Mouse (Mus musculus): ENCODE data around the gene Tob1. TPM values are rescaled to one million over a fixed set of nuclear protein-coding genes. Genes with fewer than 3 reads are reported as not detected.

Gene Tob1
- polyA plus RNA-seq, 1 experiment = 1.2 TPM

GRCm38 (mm10) chr11:94213735-94214594 lies 2.7 kb downstream of the Tob1 start:
- Histone ChIP-seq H3K36me3 (ENCODE audit: control insufficient read depth) (peaks cover 17% of the 10 kb centered on the region), H3K27me3 (ENCODE audit: control insufficient read depth) (peaks cover 3% of the 10 kb centered on the region), H3K4me3 (replicated peaks) (no peak overlapping the region), H3K9me3 (ENCODE audit: control insufficient read depth, low read length) (no peaks in the 10 kb centered on the region), H3K4me1 (ENCODE audit: control insufficient read depth) (peaks cover 31% of the 10 kb centered on the region)
- TF ChIP-seq GATA1 (IDR thresholded peaks at IDR 0.05; ENCODE audit: low read length) (no peak), TAL1 (IDR thresholded peaks at IDR 0.05; ENCODE audit: low read length) (no peak)

DNA sequence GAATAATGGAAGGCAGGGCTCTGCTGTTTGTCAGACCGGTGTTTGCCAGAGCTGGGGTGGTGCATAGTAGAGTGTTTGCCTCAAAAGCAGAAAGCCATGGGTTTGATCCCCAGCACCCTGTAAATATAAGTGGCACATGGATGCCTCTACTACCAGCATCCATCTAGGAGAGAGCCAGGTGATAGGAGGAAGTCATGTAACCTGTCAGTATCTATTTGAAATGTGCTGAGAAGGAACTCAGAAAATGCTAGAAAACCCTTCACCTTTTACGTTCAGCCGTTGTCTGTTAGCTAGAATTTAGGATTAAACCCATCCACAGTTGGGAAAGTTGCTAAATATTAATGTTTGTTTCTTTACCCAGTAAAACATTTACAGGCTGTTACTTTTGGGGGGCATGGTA lies 4.3 kb downstream of the Tob1 start:
- Histone ChIP-seq H3K4me3 (replicated peaks) (no peak overlapping the region), H3K27me3 (ENCODE audit: control insufficient read depth) (peaks cover 16% of the 10 kb centered on the region), H3K9me3 (ENCODE audit: control insufficient read depth, low read length) (no peaks in the 10 kb centered on the region), H3K4me1 (ENCODE audit: control insufficient read depth) (peaks cover 17% of the 10 kb centered on the region), H3K36me3 (ENCODE audit: control insufficient read depth) (peaks cover 17% of the 10 kb centered on the region)
- TF ChIP-seq GATA1 (IDR thresholded peaks at IDR 0.05; ENCODE audit: low read length) (no peak), TAL1 (IDR thresholded peaks at IDR 0.05; ENCODE audit: low read length) (no peak)

GRCm38 (mm10) chr11:94216247-94216646 lies 5.0 kb downstream of the Tob1 start:
- Histone ChIP-seq H3K4me1 (ENCODE audit: control insufficient read depth) (peaks cover 15% of the 10 kb centered on the region), H3K9me3 (ENCODE audit: control insufficient read depth, low read length) (no peaks in the 10 kb centered on the region), H3K27me3 (ENCODE audit: control insufficient read depth) (peaks cover 21% of the 10 kb centered on the region), H3K4me3 (replicated peaks) (no peak overlapping the region), H3K36me3 (ENCODE audit: control insufficient read depth) (peaks cover 17% of the 10 kb centered on the region)
- TF ChIP-seq TAL1 (IDR thresholded peaks at IDR 0.05; ENCODE audit: low read length) (no peak), GATA1 (IDR thresholded peaks at IDR 0.05; ENCODE audit: low read length) (no peak)

- Histone ChIP-seq H3K4me3 (replicated peaks) (no peak overlapping the region), H3K36me3 (ENCODE audit: control insufficient read depth) (no peaks in the 10 kb centered on the region), H3K27me3 (ENCODE audit: control insufficient read depth) (peaks cover 26% of the 10 kb centered on the region), H3K9me3 (ENCODE audit: control insufficient read depth, low read length) (no peaks in the 10 kb centered on the region), H3K4me1 (ENCODE audit: control insufficient read depth) (peaks cover 10% of the 10 kb centered on the region)
- TF ChIP-seq GATA1 (IDR thresholded peaks at IDR 0.05; ENCODE audit: low read length) (no peak), TAL1 (IDR thresholded peaks at IDR 0.05; ENCODE audit: low read length) (no peak)
Observed at GRCm38 (mm10) chr11:94221257-94221656, 10.0 kb downstream of the Tob1 start.

DNA sequence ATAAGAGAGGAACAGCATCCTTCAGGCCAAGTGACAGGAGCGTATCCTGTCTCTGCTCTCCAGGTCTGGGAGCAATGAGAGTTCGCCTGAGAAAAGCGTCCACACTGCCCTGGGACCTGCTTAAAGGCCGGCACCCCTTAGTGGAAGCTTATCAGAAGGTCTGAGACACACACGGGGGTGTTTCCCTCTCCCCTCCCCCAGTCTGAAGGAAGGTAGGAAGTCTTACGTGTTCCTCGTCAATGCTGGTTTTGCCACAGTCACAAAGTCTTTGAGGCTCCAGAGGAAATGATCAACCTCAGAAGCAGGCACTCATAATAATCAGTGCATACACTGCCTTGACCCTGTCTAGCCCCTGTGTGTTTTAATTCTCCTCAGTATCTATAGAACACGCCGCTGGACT lies 12.3 kb downstream of the Tob1 start:
- no peaks in the 10 kb centered on the region for H3K9me3 ChIP-seq (ENCODE audit: control insufficient read depth, low read length)
- peaks cover 15% of the 10 kb centered on the region for H3K4me1 ChIP-seq (ENCODE audit: control insufficient read depth)
- TF ChIP-seq GATA1 (IDR thresholded peaks at IDR 0.05; ENCODE audit: low read length) (no peak), TAL1 (IDR thresholded peaks at IDR 0.05; ENCODE audit: low read length) (no peak)
- no peak overlapping the region for H3K4me3 ChIP-seq (replicated peaks)
- H3K36me3 ChIP-seq (ENCODE audit: control insufficient read depth) = no peaks in the 10 kb centered on the region
- peaks cover 26% of the 10 kb centered on the region for H3K27me3 ChIP-seq (ENCODE audit: control insufficient read depth)

DNA sequence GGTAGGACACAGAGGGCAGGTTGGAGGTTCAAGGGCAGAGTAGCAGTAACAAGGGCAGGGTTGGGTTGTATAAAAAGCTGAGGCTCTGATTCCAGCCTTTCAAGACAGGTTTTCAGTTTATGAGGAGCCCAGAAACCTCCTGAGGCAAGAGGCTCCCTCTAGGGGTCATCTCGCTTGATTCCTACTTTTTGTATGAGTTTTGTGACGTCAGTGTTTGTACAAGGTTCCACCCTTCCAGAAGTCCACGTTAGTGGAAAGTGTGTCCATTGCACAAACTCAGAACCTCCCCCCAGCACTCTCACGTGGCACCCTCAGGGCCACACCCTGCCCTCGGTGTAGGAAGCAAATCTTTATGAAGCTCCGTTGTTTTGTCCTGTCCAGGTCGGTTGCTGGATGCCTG lies 14.7 kb downstream of the Tob1 start:
- Histone ChIP-seq H3K36me3 (ENCODE audit: control insufficient read depth) (no peaks in the 10 kb centered on the region), H3K27me3 (ENCODE audit: control insufficient read depth) (peaks cover 6% of the 10 kb centered on the region), H3K9me3 (ENCODE audit: control insufficient read depth, low read length) (no peaks in the 10 kb centered on the region), H3K4me1 (ENCODE audit: control insufficient read depth) (peaks cover 38% of the 10 kb centered on the region), H3K4me3 (replicated peaks) (no peak overlapping the region)
- TF ChIP-seq TAL1 (IDR thresholded peaks at IDR 0.05; ENCODE audit: low read length) (no peak), GATA1 (IDR thresholded peaks at IDR 0.05; ENCODE audit: low read length) (no peak)

DNA sequence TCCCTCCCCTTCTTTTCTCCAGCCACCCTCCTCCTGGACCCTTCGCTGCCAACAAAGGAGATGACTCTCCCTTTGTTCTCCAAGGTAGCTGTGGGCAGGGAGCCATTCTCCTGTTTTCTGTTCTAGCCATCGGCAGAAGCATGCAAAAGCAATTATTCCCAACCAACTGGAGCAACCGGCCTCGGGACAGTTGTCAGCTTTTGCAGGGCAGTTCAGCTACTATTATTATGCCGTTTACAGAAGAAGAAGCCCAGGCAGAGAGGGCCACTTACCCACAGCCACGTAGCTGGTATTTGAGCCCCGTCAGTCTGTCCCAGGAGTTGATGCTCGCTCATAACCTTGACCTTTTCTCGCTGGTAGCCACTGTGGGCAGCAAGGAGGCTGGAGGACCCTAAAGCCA lies 17.2 kb downstream of the Tob1 start:
- Histone ChIP-seq H3K27me3 (ENCODE audit: control insufficient read depth) (peaks cover 1% of the 10 kb centered on the region), H3K9me3 (ENCODE audit: control insufficient read depth, low read length) (no peaks in the 10 kb centered on the region), H3K4me1 (ENCODE audit: control insufficient read depth) (peaks cover 52% of the 10 kb centered on the region), H3K4me3 (replicated peaks) (no peak overlapping the region), H3K36me3 (ENCODE audit: control insufficient read depth) (no peaks in the 10 kb centered on the region)
- TF ChIP-seq GATA1 (IDR thresholded peaks at IDR 0.05; ENCODE audit: low read length) (no peak), TAL1 (IDR thresholded peaks at IDR 0.05; ENCODE audit: low read length) (no peak)

DNA sequence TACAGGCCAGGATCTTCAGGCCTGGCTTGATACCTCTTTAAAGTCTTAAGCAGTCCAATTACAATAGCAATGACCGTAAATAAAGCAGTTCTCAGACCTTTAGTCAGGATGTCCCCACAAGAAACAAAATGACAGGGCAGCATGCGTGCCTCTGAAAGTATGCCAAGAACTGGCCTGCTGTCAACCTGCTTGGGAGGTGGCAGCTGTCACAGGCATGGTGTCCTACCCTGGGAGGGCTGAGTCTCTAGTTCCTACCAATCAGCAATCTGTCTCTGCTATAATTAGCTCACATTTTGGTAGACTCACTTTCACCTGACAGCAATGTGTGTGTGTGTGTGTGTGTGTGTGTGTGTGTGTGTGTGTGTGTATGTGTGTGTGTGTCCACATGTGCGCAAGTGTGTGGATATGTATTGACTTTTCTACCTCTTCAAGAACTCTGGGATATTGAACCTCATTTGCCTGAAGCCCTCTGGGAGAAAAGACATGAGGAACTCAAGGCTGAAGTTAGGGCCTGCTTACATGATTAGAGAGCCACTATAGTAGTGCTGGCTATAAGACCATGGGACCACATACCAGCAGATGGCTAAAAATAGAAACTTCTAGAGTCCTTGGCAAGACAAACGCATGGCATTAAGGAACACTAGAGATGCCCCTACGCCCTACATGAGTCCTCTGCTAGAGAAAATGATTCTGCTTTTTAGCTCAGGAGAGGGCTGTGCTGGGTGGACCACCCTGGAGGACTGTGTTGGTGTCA lies 18.1 kb downstream of the Tob1 start:
- no peak for TF ChIP-seq TAL1 (IDR thresholded peaks at IDR 0.05; ENCODE audit: low read length)
- TF ChIP-seq GATA1 (IDR thresholded peaks at IDR 0.05; ENCODE audit: low read length) = no peak
- Histone ChIP-seq H3K36me3 (ENCODE audit: control insufficient read depth) (no peaks in the 10 kb centered on the region), H3K27me3 (ENCODE audit: control insufficient read depth) (no peaks in the 10 kb centered on the region; the same call in 1 of the 2 replicates), H3K9me3 (ENCODE audit: control insufficient read depth, low read length) (no peaks in the 10 kb centered on the region), H3K4me1 (ENCODE audit: control insufficient read depth) (peaks cover 61% of the 10 kb centered on the region), H3K4me3 (replicated peaks) (no peak overlapping the region)

GRCm38 (mm10) chr11:94230244-94230643 lies 19.0 kb downstream of the Tob1 start:
- no peaks in the 10 kb centered on the region for H3K36me3 ChIP-seq (ENCODE audit: control insufficient read depth)
- H3K9me3 ChIP-seq (ENCODE audit: control insufficient read depth, low read length) = no peaks in the 10 kb centered on the region
- H3K27me3 ChIP-seq (ENCODE audit: control insufficient read depth) = no peaks in the 10 kb centered on the region; the same call in 1 of the 2 replicates
- H3K4me3 ChIP-seq (replicated peaks) = no peak overlapping the region
- peaks cover 69% of the 10 kb centered on the region for H3K4me1 ChIP-seq (ENCODE audit: control insufficient read depth)
- no peak for TF ChIP-seq GATA1 (IDR thresholded peaks at IDR 0.05; ENCODE audit: low read length)
- peak; percentile 22; the same call in 1 of the 3 replicates for TF ChIP-seq TAL1 (IDR thresholded peaks at IDR 0.05; ENCODE audit: low read length)
